Mouse (Mus musculus) C2C12 (cell line): ENCODE data around the gene Rhebl1. TPM values are rescaled to one million over a fixed set of nuclear protein-coding genes. Genes with fewer than 3 reads are reported as not detected.

Experiments used
- H3K27me3 ChIP-seq: one replicate; pipeline ENCODE4 v1.6.1; 2011; ENCODE audit not compliant: control insufficient read depth, insufficient read depth, insufficient read length
- H3K36me3 ChIP-seq: one replicate; pipeline ENCODE4 v1.6.1; 2011; ENCODE audit not compliant: control insufficient read depth, insufficient read depth
- H3K4me3 ChIP-seq: one replicate; pipeline ENCODE4 v1.5.1; 2011; ENCODE audit warnings: mild to moderate bottlenecking, control low read depth; ENCODE audit not compliant: poor library complexity, insufficient read depth, severe bottlenecking
- H3K79me2 ChIP-seq: one replicate; pipeline ENCODE4 v1.6.1; 2011; ENCODE audit not compliant: control insufficient read depth, insufficient read depth
- H3K79me3 ChIP-seq: one replicate; pipeline ENCODE4 v1.6.1; 2011; ENCODE audit warnings: low read depth, control low read depth
- H3ac ChIP-seq: one replicate; pipeline ENCODE3; 2011; ENCODE audit warnings: low read depth; ENCODE audit not compliant: control insufficient read depth, insufficient read length
- CEBPB ChIP-seq: IDR thresholded peaks from one replicate; pipeline ENCODE4 v1.6.1; 2011; ENCODE audit warnings: low read depth, mild to moderate bottlenecking, control low read depth, moderate library complexity
- CTCF ChIP-seq: IDR thresholded peaks from one replicate; pipeline ENCODE4 v1.5.1; 2011; ENCODE audit not compliant: control insufficient read depth, insufficient read depth, insufficient read length
- FOSL1 ChIP-seq: IDR thresholded peaks from one replicate; pipeline ENCODE4 v1.8.0; 2011; ENCODE audit warnings: mild to moderate bottlenecking, low read length; ENCODE audit not compliant: poor library complexity, insufficient read depth, severe bottlenecking
- MAX ChIP-seq: IDR thresholded peaks from one replicate; pipeline ENCODE4 v1.6.1; 2011; ENCODE audit warnings: mild to moderate bottlenecking, control low read depth
- MYOD1 ChIP-seq: IDR thresholded peaks from one replicate; pipeline ENCODE4 v1.6.1; 2011; ENCODE audit warnings: low read depth; ENCODE audit not compliant: control insufficient read depth, insufficient read length
- MYOG ChIP-seq: IDR thresholded peaks from one replicate; pipeline ENCODE4 v1.6.1; 2011; ENCODE audit not compliant: control insufficient read depth, insufficient read length; ENCODE audit errors: extremely low read depth
- USF1 ChIP-seq: IDR thresholded peaks from one replicate; pipeline ENCODE4 v1.6.1; 2011; ENCODE audit warnings: low read depth, mild to moderate bottlenecking, control low read depth, moderate library complexity
- polyA plus RNA-seq: library from polyadenylated mRNA; unstranded; fragments of >200 nt; fragmentation: generic; extraction: Trizol; gene quantifications from one replicate; pipeline ENCODE4 v1.2.1, GENCODE M21; 2012; ENCODE audit warnings: missing spikeins

Gene Rhebl1
- polyA plus RNA-seq, 1 experiment, result 9.7 TPM

DNA sequence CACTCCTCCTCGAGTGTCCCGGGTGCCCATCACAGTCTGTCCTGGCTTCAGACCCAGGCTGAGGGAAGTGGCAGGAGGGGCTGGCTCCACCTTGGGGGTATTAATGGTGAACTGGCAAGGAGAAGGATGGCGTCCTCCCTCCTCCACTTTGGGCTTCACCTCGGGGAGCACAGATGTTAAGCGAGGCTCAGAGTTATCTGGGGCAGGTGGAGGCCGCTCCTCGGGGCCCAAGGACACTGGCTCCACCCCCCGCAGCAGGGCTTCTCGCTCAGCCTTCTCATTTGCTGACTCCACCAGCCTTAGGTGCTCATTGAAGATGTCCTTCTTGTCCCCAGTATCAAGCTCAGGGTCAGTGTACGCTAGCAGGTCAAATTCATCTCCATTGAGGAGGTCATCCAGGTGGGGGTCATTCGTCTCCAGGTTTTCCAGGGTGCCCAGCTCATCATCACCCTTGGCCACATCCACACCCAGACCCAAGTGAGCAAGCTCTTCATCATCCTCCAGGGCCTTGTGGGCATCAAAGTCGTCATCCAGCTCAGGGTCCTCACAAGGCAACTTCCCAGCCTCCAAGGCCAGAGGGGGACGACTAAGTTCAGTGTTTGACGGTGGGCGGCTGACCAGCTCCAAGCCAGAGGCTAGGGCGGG lies 44.3 kb downstream of the Rhebl1 start:
- Histone ChIP-seq H3K36me3 (peaks cover 100% of the 10 kb centered on the region), H3K79me3 (peaks cover 5% of the 10 kb centered on the region), H3K27me3 (no peaks in the 10 kb centered on the region), H3ac (no peak overlapping the region), H3K4me3 (no peak overlapping the region), H3K79me2 (peaks cover 55% of the 10 kb centered on the region)
- TF ChIP-seq USF1, result no peak
- no peak for TF ChIP-seq MAX
- no peak for TF ChIP-seq MYOD1
- no peak for TF ChIP-seq MYOG

DNA sequence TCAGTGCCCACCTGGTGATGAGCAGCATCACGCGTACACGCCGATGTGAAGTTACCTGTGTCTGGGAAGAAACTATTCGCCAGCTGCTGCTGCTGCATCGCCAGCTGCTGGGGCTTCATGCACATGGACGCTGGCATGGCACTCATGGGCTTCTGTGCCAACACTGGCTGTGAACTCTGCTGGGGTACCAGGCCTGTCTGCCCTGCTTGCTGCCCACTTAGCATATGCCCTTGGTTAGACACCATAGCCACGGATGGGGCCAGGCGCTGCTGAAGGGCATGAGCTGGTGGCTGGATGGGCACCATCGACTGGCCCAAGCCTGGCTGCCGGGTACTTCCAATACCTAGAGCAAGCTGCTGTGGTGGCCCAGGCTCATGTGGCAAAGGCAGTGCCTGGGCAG lies 45.2 kb downstream of the Rhebl1 start:
- Histone ChIP-seq H3K79me3 (peaks cover 5% of the 10 kb centered on the region), H3K36me3 (peaks cover 100% of the 10 kb centered on the region), H3ac (no peak overlapping the region), H3K79me2 (peaks cover 60% of the 10 kb centered on the region), H3K4me3 (no peak overlapping the region), H3K27me3 (no peaks in the 10 kb centered on the region)
- no peak for TF ChIP-seq USF1
- no peak for TF ChIP-seq MYOD1
- TF ChIP-seq MYOG, result no peak
- no peak for TF ChIP-seq CTCF
- no peak for TF ChIP-seq MAX
- TF ChIP-seq CEBPB, result no peak
- TF ChIP-seq FOSL1, result no peak

- Histone ChIP-seq H3K79me2 (peaks cover 55% of the 10 kb centered on the region), H3K79me3 (peaks cover 3% of the 10 kb centered on the region), H3K27me3 (no peaks in the 10 kb centered on the region), H3ac (no peak overlapping the region), H3K4me3 (no peak overlapping the region), H3K36me3 (peaks cover 100% of the 10 kb centered on the region)
- TF ChIP-seq CTCF, result no peak
- TF ChIP-seq FOSL1, result no peak
- no peak for TF ChIP-seq MAX
- TF ChIP-seq MYOD1, result no peak
- no peak for TF ChIP-seq USF1
- no peak for TF ChIP-seq CEBPB
- no peak for TF ChIP-seq MYOG
These were observed 48.2 kb downstream of the Rhebl1 start for GRCm38 (mm10) chr15:98846140-98846539.

DNA sequence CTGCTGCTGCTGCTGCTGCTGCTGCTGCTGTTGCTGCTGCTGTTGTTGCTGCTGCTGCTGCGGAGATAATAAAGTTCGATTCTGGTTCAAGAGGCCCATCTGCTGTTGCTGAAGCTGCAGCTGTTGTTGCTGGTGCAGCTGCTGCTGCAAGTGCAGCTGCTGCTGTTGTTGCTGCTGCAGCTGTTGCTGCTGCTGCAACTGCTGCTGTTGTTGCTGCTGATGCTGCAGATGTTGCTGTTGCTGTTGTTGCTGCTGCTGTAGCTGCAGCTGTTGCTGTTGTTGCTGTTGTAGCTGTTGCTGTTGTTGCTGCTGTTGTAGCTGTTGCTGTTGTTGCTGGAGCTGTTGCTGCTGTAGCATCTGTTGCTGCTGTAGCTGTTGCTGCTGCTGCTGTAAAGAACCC lies 49.2 kb downstream of the Rhebl1 start:
- H3ac ChIP-seq, result no peak overlapping the region
- H3K36me3 ChIP-seq, result peaks cover 100% of the 10 kb centered on the region
- TF ChIP-seq CEBPB (no peak), MYOD1 (peak; percentile 71), FOSL1 (no peak), CTCF (no peak), MYOG (no peak)

GRCm38 (mm10) chr15:98843595-98844223 lies 50.6 kb downstream of the Rhebl1 start:
- Histone ChIP-seq H3K27me3 (no peaks in the 10 kb centered on the region), H3K79me3 (no peaks in the 10 kb centered on the region), H3K4me3 (no peak overlapping the region), H3ac (no peak overlapping the region), H3K79me2 (peaks cover 43% of the 10 kb centered on the region), H3K36me3 (peaks cover 99% of the 10 kb centered on the region)
- TF ChIP-seq MYOD1, result no peak
- TF ChIP-seq MAX, result no peak
- TF ChIP-seq CEBPB, result no peak
- TF ChIP-seq CTCF, result no peak
- TF ChIP-seq FOSL1, result no peak
- no peak for TF ChIP-seq MYOG
- no peak for TF ChIP-seq USF1

More for the DNA sequence above, 49.2 kb downstream of the Rhebl1 start:
- Histone ChIP-seq H3K4me3 (no peak overlapping the region), H3K79me3 (peaks cover 3% of the 10 kb centered on the region), H3K27me3 (no peaks in the 10 kb centered on the region), H3K79me2 (peaks cover 46% of the 10 kb centered on the region)
